Mouse (Mus musculus) v-Abl transformed pro-B cells (cell line): ENCODE measurements around the gene Entpd3.

Source experiments
- in situ Hi-C, 2 experiments: fragments of 400-800 bp; cut with MboI; formaldehyde crosslinking; loops; one replicate each; pipeline ENCODE4 v1.15.1; 2025; ENCODE audit not compliant: unreplicated experiment in 2 of 2

Gene Entpd3

DNA sequence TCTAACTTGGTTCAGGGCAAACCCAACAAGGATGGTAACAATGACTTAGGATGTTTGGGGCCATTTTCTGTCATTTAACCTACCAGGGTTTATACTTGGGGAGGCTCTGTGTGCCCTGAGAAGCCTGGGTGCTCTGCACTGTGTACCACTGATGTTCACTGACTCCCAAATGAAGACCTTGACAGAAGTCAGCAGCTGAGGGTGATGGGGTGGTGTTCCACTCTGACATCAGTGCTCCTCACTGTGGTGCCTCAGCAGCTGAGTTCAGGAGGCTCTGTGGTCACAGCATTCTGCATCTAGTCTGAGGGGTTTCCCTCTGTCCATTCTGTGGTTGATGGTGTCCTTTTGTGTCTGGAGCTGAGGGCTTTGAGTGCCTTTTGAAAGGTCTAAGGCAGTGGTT lies 71.4 kb downstream of the Entpd3 start:
- in situ Hi-C loops = loop anchor here in 1 of 2 experiments (25.0 kb wide), 1 partner anchor 1001 kb away; no protein-coding TSS in a partner anchor

- in situ Hi-C loops = loop anchor here in 1 of 2 experiments (25.0 kb wide), 1 partner anchor 998 kb away; no protein-coding TSS in a partner anchor
Measured at GRCm38 (mm10) chr9:120614059-120614458, 74.4 kb downstream of the Entpd3 start.
